Mouse (Mus musculus) urinary bladder, postnatal 36 days (tissue): ENCODE results near the gene Nr6a1.

ENCODE experiments used
- DNase-seq, 2 experiments: peaks; one replicate each; pipeline ENCODE4 v3.0.0; 2022; ENCODE audit warnings: low spot score in 2 of 2, mixed read lengths in 1 of 2

The Nr6a1 gene

GRCm38 (mm10) chr2:38927115-38927979 is at the start of gene Nr6a1:
TSS of gene Nr6a1 (minus strand) at chr2:38927688.
- peak in 1 of 2 experiments; percentile 65 for DNase-seq

GRCm38 (mm10) chr2:38975941-38976805 is 48.7 kb upstream of the Nr6a1 start:
- no peak for DNase-seq

GRCm38 (mm10) chr2:38975181-38975580 is 47.7 kb upstream of the Nr6a1 start:
- no peak for DNase-seq

- DNase-seq = no peak
Measured at GRCm38 (mm10) chr2:38974171-38974570, 46.7 kb upstream of the Nr6a1 start.

GRCm38 (mm10) chr2:38973701-38974100 is 46.2 kb upstream of the Nr6a1 start:
- DNase-seq = no peak

GRCm38 (mm10) chr2:38973223-38973622 is 45.7 kb upstream of the Nr6a1 start:
- DNase-seq = no peak

GRCm38 (mm10) chr2:38970057-38970456 is 42.6 kb upstream of the Nr6a1 start:
- no peak for DNase-seq

GRCm38 (mm10) chr2:38969650-38970049 is 42.2 kb upstream of the Nr6a1 start:
- no peak for DNase-seq

- no peak for DNase-seq
Measured at GRCm38 (mm10) chr2:38964198-38964597, 36.7 kb upstream of the Nr6a1 start.

GRCm38 (mm10) chr2:38957671-38958223 is 30.3 kb upstream of the Nr6a1 start:
- no peak for DNase-seq

- no peak for DNase-seq
Measured at GRCm38 (mm10) chr2:38956062-38956461, 28.6 kb upstream of the Nr6a1 start.

- peak in 1 of 2 experiments; percentile 77 for DNase-seq
Measured at GRCm38 (mm10) chr2:38953152-38953883, 25.8 kb upstream of the Nr6a1 start.

- DNase-seq = peak in 1 of 2 experiments; percentile 81
Measured at GRCm38 (mm10) chr2:38950281-38950719, 22.8 kb upstream of the Nr6a1 start.

- DNase-seq = no peak
Measured at GRCm38 (mm10) chr2:38947566-38947965, 20.1 kb upstream of the Nr6a1 start.

- no peak for DNase-seq
Measured at GRCm38 (mm10) chr2:38944460-38945161, 17.1 kb upstream of the Nr6a1 start.

- no peak for DNase-seq
Measured at GRCm38 (mm10) chr2:38943977-38944376, 16.5 kb upstream of the Nr6a1 start.

GRCm38 (mm10) chr2:38943161-38943560 is 15.7 kb upstream of the Nr6a1 start:
- no peak for DNase-seq

- no peak for DNase-seq
Measured at GRCm38 (mm10) chr2:38941898-38942297, 14.4 kb upstream of the Nr6a1 start.

GRCm38 (mm10) chr2:38941426-38941825 is 13.9 kb upstream of the Nr6a1 start:
- no peak for DNase-seq

GRCm38 (mm10) chr2:38939047-38939446 is 11.6 kb upstream of the Nr6a1 start:
- DNase-seq = no peak

GRCm38 (mm10) chr2:38938007-38938406 is 10.5 kb upstream of the Nr6a1 start:
- DNase-seq = no peak
